Comparison of ENCODE assay signal across 7 mouse cellular contexts in the genomic region with DNA sequence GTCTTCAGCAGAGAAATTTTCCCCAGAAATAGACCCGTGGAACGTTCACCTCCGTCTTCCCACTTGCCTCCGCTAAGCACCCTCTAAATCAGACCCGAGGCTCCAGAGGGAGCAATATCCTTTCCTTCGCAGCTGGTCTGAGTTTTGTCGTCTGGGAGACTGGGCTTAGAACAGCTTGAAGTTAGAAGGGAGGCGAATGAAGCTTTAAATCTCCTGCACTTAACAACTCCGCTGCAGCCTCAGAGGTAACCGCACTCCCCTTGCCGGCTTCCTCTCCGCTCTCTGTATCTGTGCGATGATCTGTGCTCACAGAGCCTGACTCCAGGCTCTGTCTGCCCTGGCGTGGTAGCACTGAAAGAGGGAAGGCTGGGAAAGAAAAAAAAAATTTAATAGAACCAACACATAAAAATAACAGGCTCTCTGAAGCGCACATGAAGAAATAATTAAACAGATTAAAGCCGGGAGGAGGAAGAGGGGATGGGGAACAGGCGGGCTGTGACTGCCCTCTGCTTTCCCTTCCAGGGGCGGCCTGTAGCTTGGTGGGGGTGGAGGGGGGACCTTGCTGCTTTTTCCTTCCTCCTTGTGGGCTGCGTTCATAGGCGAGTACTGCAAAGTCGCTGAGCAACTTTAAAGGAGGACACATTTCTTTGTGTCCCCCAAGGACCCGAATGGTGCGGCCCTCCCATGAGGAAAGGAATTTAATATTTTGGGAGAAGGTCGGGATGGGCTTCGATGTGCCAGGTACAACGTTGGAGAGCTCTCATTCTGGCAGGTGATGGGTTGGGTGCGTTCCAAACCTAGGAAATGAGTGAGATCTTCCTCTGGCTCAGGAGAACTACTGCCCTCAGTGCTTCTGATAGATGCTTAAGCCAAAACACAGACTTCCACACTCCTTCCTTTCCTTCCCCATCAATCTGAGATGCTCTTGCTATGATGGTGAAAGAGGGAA.
DNase-seq lines count a peak whose midpoint lies in the region; ATAC-seq lines count a peak whose summit lies in the region.

No protein-coding gene starts in this region.

- WGBS in embryonic facial prominence, embryonic 15.5 days: 6% methylated on average over 27 of the region's 27 CpGs
- WGBS in limb, embryonic 11.5 days: 6% methylated on average over 27 of the region's 27 CpGs
- 7% methylated on average over 27 of the region's 27 CpGs for WGBS in neural tube, embryonic 14.5 days

- H3K4me1 ChIP-seq in embryonic facial prominence, embryonic 15.5 days: peaks cover 16% of the 10 kb centered on the region
- H3K4me1 ChIP-seq in limb, embryonic 11.5 days (ENCODE audit: control insufficient read depth, insufficient read depth, low read length): peaks cover 14% of the 10 kb centered on the region
- peaks cover 13% of the 10 kb centered on the region; the same call in 1 of the 2 replicates for H3K4me1 ChIP-seq in neural tube, embryonic 14.5 days (ENCODE audit: control insufficient read depth, insufficient read depth, low read length)

- peak overlapping the region; percentile 18 for H3K4me3 ChIP-seq in embryonic facial prominence, embryonic 15.5 days (replicated peaks)
- H3K4me3 ChIP-seq in limb, embryonic 11.5 days (ENCODE audit: low read depth, low read length): peak overlapping the region; percentile 12; the same call in 1 of the 2 replicates
- no peak overlapping the region for H3K4me3 ChIP-seq in neural tube, embryonic 14.5 days (ENCODE audit: low read depth, low read length)

- no peaks in the 10 kb centered on the region for H3K36me3 ChIP-seq in embryonic facial prominence, embryonic 15.5 days
- H3K36me3 ChIP-seq in limb, embryonic 11.5 days (ENCODE audit: control insufficient read depth, insufficient read depth, low read length): no peaks in the 10 kb centered on the region
- no peaks in the 10 kb centered on the region for H3K36me3 ChIP-seq in neural tube, embryonic 14.5 days (ENCODE audit: control insufficient read depth, insufficient read depth, low read length)

- peak; percentile 33 to 37 for DNase-seq in right cerebral cortex, postnatal 10 days (ENCODE audit: low spot score in 2 of 2)
- no peak for DNase-seq in right cerebral cortex, postnatal 14 days
- peak; percentile 73 for DNase-seq in limb, embryonic 11.5 days (ENCODE audit: low spot score)
- DNase-seq in layer of hippocampus, adult 11-12 months (ENCODE audit: low spot score): no peak
- DNase-seq in kidney, adult 8-10 months: no peak

- peak overlapping the region; percentile 31 for H3K4me2 ChIP-seq in embryonic facial prominence, embryonic 15.5 days (replicated peaks)
- peak overlapping the region; percentile 48 for H3K4me2 ChIP-seq in limb, embryonic 11.5 days (ENCODE audit: low read depth, severe bottlenecking)
- H3K4me2 ChIP-seq in neural tube, embryonic 14.5 days (ENCODE audit: low read depth, low read length): peak overlapping the region; percentile 42

- no peaks in the 10 kb centered on the region for H3K9me3 ChIP-seq in embryonic facial prominence, embryonic 15.5 days (replicated peaks)
- H3K9me3 ChIP-seq in limb, embryonic 11.5 days (ENCODE audit: control insufficient read depth, low read length): no peaks in the 10 kb centered on the region
- no peaks in the 10 kb centered on the region for H3K9me3 ChIP-seq in neural tube, embryonic 14.5 days (ENCODE audit: control insufficient read depth, low read length)

- no peak overlapping the region for H3K9ac ChIP-seq in embryonic facial prominence, embryonic 15.5 days
- H3K9ac ChIP-seq in limb, embryonic 11.5 days (ENCODE audit: low read length): peak overlapping the region; percentile 45; the same call in 1 of the 2 replicates
- H3K9ac ChIP-seq in neural tube, embryonic 14.5 days (replicated peaks; ENCODE audit: low read depth, low read length): no peak overlapping the region

- H3K27me3 ChIP-seq in embryonic facial prominence, embryonic 15.5 days: no peaks in the 10 kb centered on the region
- H3K27me3 ChIP-seq in limb, embryonic 11.5 days (ENCODE audit: control insufficient read depth, insufficient read depth, low read length): no peaks in the 10 kb centered on the region
- no peaks in the 10 kb centered on the region for H3K27me3 ChIP-seq in neural tube, embryonic 14.5 days (ENCODE audit: control insufficient read depth, insufficient read depth, low read length)

- H3K27ac ChIP-seq in embryonic facial prominence, embryonic 15.5 days (replicated peaks): peak overlapping the region; percentile 65
- peak overlapping the region; percentile 63 for H3K27ac ChIP-seq in limb, embryonic 11.5 days (replicated peaks; ENCODE audit: low read depth, low read length)
- peak overlapping the region; percentile 55; the same call in 1 of the 2 replicates for H3K27ac ChIP-seq in neural tube, embryonic 14.5 days (ENCODE audit: low read depth, low read length)

- peak; percentile 51; the same call in 1 of the 2 replicates for ATAC-seq in embryonic facial prominence, embryonic 15.5 days (ENCODE audit: insufficient number of reproducible peaks, low FRiP score, low TSS enrichment, low read depth)
- ATAC-seq in limb, embryonic 11.5 days (ENCODE audit: insufficient number of reproducible peaks, low FRiP score, low TSS enrichment, low read depth): peak; percentile 67
- peak; percentile 83 for ATAC-seq in neural tube, embryonic 14.5 days (ENCODE audit: low read depth)

Comparison
In these comparisons a context has a peak if more than half of its experiments do, and no peak if none do; other contexts are left out.
1. DNase-seq: peak in right cerebral cortex, postnatal 10 days (2 of 2) and limb, embryonic 11.5 days (single experiment); none in right cerebral cortex, postnatal 14 days (single experiment), layer of hippocampus, adult 11-12 months (single experiment) and kidney, adult 8-10 months (0 of 2).
2. Peak in every context shown above with its lines, with median percentiles within 50 percentile points of each other: ATAC-seq, H3K27ac ChIP-seq and H3K4me2 ChIP-seq.